Mouse (Mus musculus) MEL (cell line): ENCODE measurements at regions not wholly inside any gene's neighbourhood (a gene's known extent, or its start where the extent isn't known, plus 50 kb on each side); places are given as distances from the start of the nearest gene placed in this dataset.

Source experiments
- CTCF ChIP-seq, 3 experiments: IDR thresholded peaks in 2 of 3; conservative IDR thresholded peaks in 1 of 3; 2 replicates each; pipeline ENCODE4 v1.5.1; 2011 to 2012; ENCODE audit warnings: low read length in 3 of 3, low read depth in 2 of 3, mild to moderate bottlenecking in 2 of 3, improper control_type of control experiment in 1 of 3, inconsistent platforms in 1 of 3, mixed read lengths in 1 of 3, moderate library complexity in 1 of 3; ENCODE audit not compliant: control insufficient read depth in 1 of 3, insufficient read depth in 1 of 3, poor library complexity in 1 of 3, severe bottlenecking in 1 of 3
- MYB ChIP-seq: IDR thresholded peaks from 2 replicates; pipeline ENCODE4 v1.6.1; 2011; ENCODE audit warnings: mild to moderate bottlenecking, low read depth, low read length, improper control_type of control experiment
- SMC3 ChIP-seq: IDR thresholded peaks from 2 replicates; pipeline ENCODE4 v1.6.1; 2011; ENCODE audit warnings: low read depth, low read length, improper control_type of control experiment
- TCF12 ChIP-seq: IDR thresholded peaks from 2 replicates; pipeline ENCODE4 v1.6.1; 2014; ENCODE audit warnings: low read depth, mild to moderate bottlenecking, inconsistent platforms, low read length, improper control_type of control experiment, moderate library complexity
- ZC3H11A ChIP-seq: IDR thresholded peaks from 2 replicates; pipeline ENCODE4 v1.6.1; 2012; ENCODE audit warnings: low read depth, mild to moderate bottlenecking, inconsistent platforms, low read length, improper control_type of control experiment

- TF ChIP-seq CTCF (IDR thresholded peaks at IDR 0.05 in 2 of 3, conservative IDR thresholded peaks at IDR 0.05 in 1 of 3; ENCODE audit: control insufficient read depth in 1 of 3, insufficient read depth in 1 of 3, low read depth in 2 of 3, low read length in 3 of 3, poor library complexity in 1 of 3, severe bottlenecking in 1 of 3) (peak; percentile 12 to 88 (median 46); a peak in 3 of 6 replicates), TCF12 (peak; percentile 24; the same call in 1 of the 2 replicates), ZC3H11A (peak; percentile 95), MYB (no peak), SMC3 (peak; percentile 94)
Measured at GRCm38 (mm10) chr3:127948898-127949620, 52.9 kb upstream of the Fam241a start.
